Mouse (Mus musculus) right cerebral cortex, postnatal 4 days (tissue): ENCODE data around the gene Sptbn1.

Source experiments
- DNase-seq: peaks from one replicate; pipeline ENCODE4 v3.0.0-alpha.2; 2022

The Sptbn1 gene

GRCm38 (mm10) chr11:30164515-30165214, 103.3 kb downstream of the Sptbn1 start:
- DNase-seq, result no peak

- DNase-seq, result no peak
These were observed 104.1 kb downstream of the Sptbn1 start for GRCm38 (mm10) chr11:30163870-30164269.

- no peak for DNase-seq
These were observed 104.9 kb downstream of the Sptbn1 start for GRCm38 (mm10) chr11:30163081-30163480.

- DNase-seq, result no peak
These were observed 106.2 kb downstream of the Sptbn1 start for GRCm38 (mm10) chr11:30161744-30162143.

- no peak for DNase-seq
These were observed 106.8 kb downstream of the Sptbn1 start for GRCm38 (mm10) chr11:30161173-30161650.

GRCm38 (mm10) chr11:30160625-30161172, 107.3 kb downstream of the Sptbn1 start:
- DNase-seq, result no peak

GRCm38 (mm10) chr11:30159545-30160255, 108.3 kb downstream of the Sptbn1 start:
- no peak for DNase-seq

GRCm38 (mm10) chr11:30158028-30158700, 109.8 kb downstream of the Sptbn1 start:
- no peak for DNase-seq

GRCm38 (mm10) chr11:30155887-30156286, 112.1 kb downstream of the Sptbn1 start:
- no peak for DNase-seq

- DNase-seq, result no peak
These were observed 113.0 kb downstream of the Sptbn1 start for GRCm38 (mm10) chr11:30154980-30155379.

GRCm38 (mm10) chr11:30148888-30149287, 119.1 kb downstream of the Sptbn1 start:
- no peak for DNase-seq

GRCm38 (mm10) chr11:30148378-30148777, 119.6 kb downstream of the Sptbn1 start:
- DNase-seq, result no peak

- no peak for DNase-seq
These were observed 120.1 kb downstream of the Sptbn1 start for GRCm38 (mm10) chr11:30147882-30148281.

GRCm38 (mm10) chr11:30143090-30143489, 124.9 kb downstream of the Sptbn1 start:
- DNase-seq, result no peak

GRCm38 (mm10) chr11:30139165-30139826, 128.7 kb downstream of the Sptbn1 start:
- no peak for DNase-seq

GRCm38 (mm10) chr11:30137081-30137480, 130.9 kb downstream of the Sptbn1 start:
- no peak for DNase-seq

GRCm38 (mm10) chr11:30134058-30134457, 133.9 kb downstream of the Sptbn1 start:
- no peak for DNase-seq

GRCm38 (mm10) chr11:30132581-30132980, 135.4 kb downstream of the Sptbn1 start:
- DNase-seq, result no peak

- no peak for DNase-seq
These were observed 136.3 kb downstream of the Sptbn1 start for GRCm38 (mm10) chr11:30131640-30132039.

GRCm38 (mm10) chr11:30129339-30129738, 138.6 kb downstream of the Sptbn1 start:
- no peak for DNase-seq

- DNase-seq, result no peak
These were observed 141.1 kb downstream of the Sptbn1 start for GRCm38 (mm10) chr11:30126840-30127239.

- DNase-seq, result no peak
These were observed 149.9 kb downstream of the Sptbn1 start for GRCm38 (mm10) chr11:30118038-30118437.

- no peak for DNase-seq
These were observed 154.3 kb downstream of the Sptbn1 start for GRCm38 (mm10) chr11:30113631-30114030.
